Mouse (Mus musculus): ENCODE results near the gene Calhm4. TPM values are rescaled to one million over a fixed set of nuclear protein-coding genes. Genes with fewer than 3 reads are reported as not detected.
"Not testable (repeated sequence)": the region's sequence is repeated elsewhere in the genome, so short reads cannot be mapped to it uniquely, and the experiment has no call there.

Calhm4 gene
- total RNA-seq, 2 experiments from 2014 or later = not detected

GRCm38 (mm10) chr10:33996686-33997085 is 47.4 kb downstream of the Calhm4 start:
- DNase-seq (ENCODE audit: extremely low spot score in 1 of 2, low spot score in 1 of 2) = not testable (repeated sequence)

Other genes with a start within 250 kb of the Calhm4 start
- not detected for gene Sult3a1, start 186.6 kb downstream of the Calhm4 start, total RNA-seq (2021)
- 1 to 10 TPM; 4.1 TPM for gene Rsph4a, start 139.2 kb downstream of the Calhm4 start, total RNA-seq (2021)
- gene Zup1, start 93.0 kb downstream of the Calhm4 start, total RNA-seq (2021) = 10 to 100 TPM; 12.3 to 12.9 TPM
- gene Rwdd1, start 24.7 kb downstream of the Calhm4 start, total RNA-seq (2021) = 100 to 1,000 TPM in 1 of 2 experiments, 10 to 100 TPM in 1; 88.4 to 105 TPM
- gene Trappc3l, start 6.7 kb downstream of the Calhm4 start, total RNA-seq (2021) = not detected
- 1 to 10 TPM; 3.8 TPM for gene Calhm5, start 52.2 kb upstream of the Calhm4 start, total RNA-seq (2021)
- under 1 TPM; 0.25 to 0.56 TPM for gene Calhm6, start 83.7 kb upstream of the Calhm4 start, total RNA-seq (2021)
- 1 to 10 TPM; 5.4 to 7.1 TPM for gene Dse, start 163.4 kb upstream of the Calhm4 start, total RNA-seq (2021)
- gene Tspyl1, start 237.9 kb upstream of the Calhm4 start, total RNA-seq (2021) = 100 to 1,000 TPM; 145 to 155 TPM